Mouse (Mus musculus): ENCODE results near the gene Lhb. TPM values are rescaled to one million over a fixed set of nuclear protein-coding genes. Genes with fewer than 3 reads are reported as not detected.
"Not testable (repeated sequence)": the region's sequence is repeated elsewhere in the genome, so short reads cannot be mapped to it uniquely, and the experiment has no call there.

The Lhb gene
- polyA plus RNA-seq (2016; fragmentation: Nextera tagmentation; extraction: Ambion mirVana) = not detected in 2 replicates

DNA sequence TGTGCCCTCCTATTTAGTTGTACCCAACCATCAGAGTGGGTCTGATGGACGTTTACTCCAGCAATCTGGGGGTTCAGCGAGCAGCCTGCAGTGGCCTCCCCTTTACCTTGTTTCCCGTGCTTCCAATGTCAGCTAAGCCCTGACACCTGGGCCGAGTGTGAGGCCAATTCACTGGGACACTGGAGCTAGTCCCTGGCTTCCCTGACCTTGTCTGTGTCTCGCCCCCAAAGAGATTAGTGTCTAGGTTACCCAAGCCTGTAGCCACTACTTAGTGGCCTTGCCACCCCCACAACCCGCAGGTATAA is at the start of gene Lhb:
TSS of gene Lhb (plus strand) at position 206 of the 305 bp plus-strand sequence.
- 62% methylated on average over 6 of the region's 6 CpGs for WGBS
- Histone ChIP-seq H3K27me3 (ENCODE audit: insufficient read depth, poor library complexity, severe bottlenecking) (peaks cover 67% of the 10 kb centered on the region), H3K4me3 (peak within 1 kb of the TSS; percentile 25), H3K27ac (peak within 1 kb of the TSS; percentile 37; the same call in 1 of the 2 replicates), H3K4me1 (peaks cover 28% of the 10 kb centered on the region), H3K9me3 (no peaks in the 10 kb centered on the region), H3K36me3 (peaks cover 51% of the 10 kb centered on the region)
- no peak for DNase-seq (ENCODE audit: low spot score)

DNA sequence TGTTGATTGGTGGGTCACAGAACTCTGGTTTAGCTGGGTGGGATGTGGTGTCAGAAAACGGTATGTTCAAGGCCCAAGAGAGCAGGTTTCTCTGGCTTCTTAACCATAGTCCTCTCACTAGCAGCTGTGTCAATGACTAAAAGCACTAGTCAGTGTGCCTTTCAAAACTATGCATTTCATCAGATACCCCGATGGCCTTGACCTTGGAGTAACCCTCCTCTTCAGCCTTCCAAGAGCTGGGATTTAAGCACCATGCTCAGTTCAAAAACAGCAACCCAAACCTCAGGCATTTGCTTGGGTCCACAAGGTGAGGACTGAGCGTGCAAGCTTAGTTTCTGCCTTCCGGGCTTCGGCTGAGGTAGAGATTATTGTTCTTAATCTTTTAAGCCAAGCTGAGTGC is 48.2 kb upstream of the Lhb start:
- WGBS = 79% methylated on average over 5 of the region's 5 CpGs
- DNase-seq (ENCODE audit: low spot score) = no peak
- no peaks in the 10 kb centered on the region for H3K9me3 ChIP-seq
- peaks cover 31% of the 10 kb centered on the region for H3K4me1 ChIP-seq
- no peak overlapping the region for H3K4me3 ChIP-seq
- peaks cover 26% of the 10 kb centered on the region for H3K27me3 ChIP-seq (ENCODE audit: insufficient read depth, poor library complexity, severe bottlenecking)
- H3K36me3 ChIP-seq = peaks cover 53% of the 10 kb centered on the region
- H3K27ac ChIP-seq = no peak overlapping the region

DNA sequence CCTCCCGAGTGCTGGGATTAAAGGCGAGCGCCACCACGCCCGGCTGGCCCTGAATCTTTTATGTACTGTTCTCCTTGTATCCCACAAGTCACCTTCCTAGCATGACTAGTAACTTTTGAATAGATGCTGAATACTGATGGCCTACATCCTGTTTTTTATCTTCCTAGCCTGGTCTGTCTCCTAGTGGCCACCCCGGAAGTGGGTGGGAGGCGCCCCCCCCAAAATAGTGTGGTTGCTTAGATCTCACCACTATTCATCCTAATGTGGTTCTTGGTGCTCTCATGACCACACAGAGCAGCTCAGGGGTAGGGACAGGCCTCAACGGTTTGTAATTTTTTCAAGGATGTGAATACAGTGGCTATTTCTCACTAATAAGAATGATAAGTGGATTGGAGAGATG is 46.0 kb upstream of the Lhb start:
- Histone ChIP-seq H3K9me3 (no peaks in the 10 kb centered on the region), H3K27me3 (ENCODE audit: insufficient read depth, poor library complexity, severe bottlenecking) (peaks cover 8% of the 10 kb centered on the region; the same call in 1 of the 2 replicates), H3K4me3 (no peak overlapping the region), H3K4me1 (peaks cover 21% of the 10 kb centered on the region), H3K27ac (no peak overlapping the region), H3K36me3 (peaks cover 74% of the 10 kb centered on the region)
- 89% methylated on average over 8 of the region's 8 CpGs for WGBS
- DNase-seq (ENCODE audit: low spot score) = no peak

DNA sequence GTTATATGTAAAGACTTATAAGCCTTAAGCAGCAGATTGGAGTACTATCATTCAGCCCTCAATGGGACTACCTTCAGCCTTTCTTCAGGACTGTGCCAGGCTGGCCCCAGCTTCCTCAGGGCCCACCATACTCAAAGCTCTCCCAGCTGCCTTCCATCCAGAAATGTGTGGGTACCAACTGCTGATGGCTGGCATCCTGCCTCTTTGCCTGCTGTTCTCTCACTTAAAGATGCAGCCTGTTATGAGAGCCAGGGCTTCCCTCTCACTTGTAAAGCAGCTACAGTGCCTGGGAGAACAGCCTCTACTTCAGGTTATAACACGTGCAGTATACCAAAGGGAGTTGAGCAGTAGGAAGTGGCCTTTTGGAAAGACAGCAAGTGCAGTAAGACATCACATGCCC is 44.6 kb upstream of the Lhb start:
- Histone ChIP-seq H3K36me3 (peaks cover 88% of the 10 kb centered on the region), H3K27ac (no peak overlapping the region), H3K4me3 (no peak overlapping the region), H3K9me3 (no peaks in the 10 kb centered on the region), H3K4me1 (peaks cover 6% of the 10 kb centered on the region), H3K27me3 (ENCODE audit: insufficient read depth, poor library complexity, severe bottlenecking) (no peaks in the 10 kb centered on the region)
- DNase-seq (ENCODE audit: low spot score) = no peak
- WGBS = 97% methylated on average over 1 of the region's 1 CpGs

DNA sequence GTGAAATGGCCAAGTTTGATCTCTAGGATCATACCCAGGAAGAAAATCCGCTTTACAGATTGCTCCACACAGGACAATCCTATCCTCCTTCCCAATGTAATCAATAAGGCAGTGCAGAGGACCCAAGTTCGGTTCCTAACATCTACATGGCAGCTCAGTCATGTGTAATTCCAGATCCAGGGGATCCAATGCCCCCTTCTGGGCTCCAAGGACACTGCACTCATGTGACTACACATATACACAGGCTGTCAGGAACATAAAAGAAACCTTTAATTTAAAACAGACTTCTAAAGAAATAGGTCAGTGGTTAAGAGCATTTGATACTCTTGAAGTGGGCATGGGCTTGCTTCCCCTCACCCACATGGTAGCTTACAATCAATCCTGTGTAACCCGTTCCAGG is 34.5 kb upstream of the Lhb start:
- no peak for DNase-seq (ENCODE audit: low spot score)

DNA sequence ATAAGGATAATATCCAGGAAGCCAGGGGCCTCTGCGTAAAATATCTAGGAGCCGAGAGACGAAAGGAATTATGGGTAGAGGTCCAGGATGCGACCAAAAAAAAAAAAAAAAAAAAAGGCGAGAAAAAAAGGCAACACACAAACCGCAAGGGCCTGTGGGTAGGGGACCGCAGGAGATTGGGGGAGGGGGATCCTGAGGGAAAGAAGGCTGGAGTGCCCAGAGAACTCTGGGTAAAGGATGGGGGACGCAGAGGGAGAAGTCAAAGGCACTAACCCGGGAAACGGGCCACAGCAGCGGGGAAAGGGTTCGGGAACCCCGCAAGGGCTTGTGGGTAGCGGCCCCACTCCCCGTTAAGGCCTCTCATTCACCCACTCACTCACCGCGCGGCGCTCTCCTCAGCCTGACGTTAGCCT is 25.5 kb upstream of the Lhb start:
- no peaks in the 10 kb centered on the region for H3K27me3 ChIP-seq (ENCODE audit: insufficient read depth, poor library complexity, severe bottlenecking)
- H3K4me3 ChIP-seq = peak overlapping the region; percentile 89
- under 1% methylated on average over 19 of the region's 20 CpGs for WGBS
- DNase-seq (ENCODE audit: low spot score) = no peak
- H3K36me3 ChIP-seq = peaks cover 42% of the 10 kb centered on the region
- no peaks in the 10 kb centered on the region for H3K9me3 ChIP-seq
- peaks cover 17% of the 10 kb centered on the region for H3K4me1 ChIP-seq
- H3K27ac ChIP-seq = peak overlapping the region; percentile 99

More for the DNA sequence above, 34.5 kb upstream of the Lhb start:
- Histone ChIP-seq H3K9me3 (no peaks in the 10 kb centered on the region), H3K4me1 (no peaks in the 10 kb centered on the region), H3K4me3 (no peak overlapping the region), H3K27ac (no peak overlapping the region), H3K36me3 (peaks cover 99% of the 10 kb centered on the region), H3K27me3 (ENCODE audit: insufficient read depth, poor library complexity, severe bottlenecking) (no peaks in the 10 kb centered on the region)
- WGBS = 97% methylated on average over 3 of the region's 3 CpGs

DNA sequence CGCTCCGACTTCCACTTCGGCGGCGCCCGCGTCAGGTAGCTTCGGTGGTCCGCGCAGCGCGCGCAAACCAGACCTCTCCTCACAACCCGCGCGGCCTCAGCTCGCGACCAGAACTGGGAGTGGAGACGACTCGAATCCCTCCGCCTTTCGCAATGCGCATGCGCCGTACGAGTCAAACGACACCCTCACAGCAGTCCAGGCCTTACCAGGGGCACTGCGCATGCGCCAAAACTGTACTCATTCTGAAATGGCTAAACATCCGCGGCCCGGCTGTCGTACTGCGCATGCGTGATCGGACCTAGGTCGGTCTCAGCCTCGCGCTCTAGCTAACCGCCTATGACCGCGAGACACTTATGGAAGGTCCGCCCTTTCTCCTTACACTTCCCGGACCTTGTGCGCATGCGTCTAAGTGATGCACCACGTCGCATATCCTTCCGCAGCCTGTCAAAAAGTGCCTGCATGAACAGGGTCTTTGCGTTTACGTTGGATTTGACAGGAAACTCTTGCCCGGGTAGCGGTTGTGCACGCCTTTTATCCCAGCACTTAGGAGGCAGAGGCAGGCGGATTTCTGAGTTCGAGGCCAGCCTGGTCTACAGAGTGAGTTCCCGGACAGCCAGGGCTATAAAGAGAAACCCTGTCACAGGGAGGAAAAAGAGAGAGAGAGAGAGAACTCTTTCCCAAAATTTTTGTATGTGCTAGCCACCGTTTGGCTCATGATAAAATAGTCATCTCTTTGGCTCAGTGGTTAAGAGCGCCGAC is 24.9 kb upstream of the Lhb start, which contains the start of gene Snrnp70:
TSS of gene Snrnp70 (minus strand) at position 165 of the 759 bp plus-strand sequence.
- 1% methylated on average over 60 of the region's 60 CpGs for WGBS
- H3K4me3 ChIP-seq = peak within 1 kb of the TSS; percentile 89

DNA sequence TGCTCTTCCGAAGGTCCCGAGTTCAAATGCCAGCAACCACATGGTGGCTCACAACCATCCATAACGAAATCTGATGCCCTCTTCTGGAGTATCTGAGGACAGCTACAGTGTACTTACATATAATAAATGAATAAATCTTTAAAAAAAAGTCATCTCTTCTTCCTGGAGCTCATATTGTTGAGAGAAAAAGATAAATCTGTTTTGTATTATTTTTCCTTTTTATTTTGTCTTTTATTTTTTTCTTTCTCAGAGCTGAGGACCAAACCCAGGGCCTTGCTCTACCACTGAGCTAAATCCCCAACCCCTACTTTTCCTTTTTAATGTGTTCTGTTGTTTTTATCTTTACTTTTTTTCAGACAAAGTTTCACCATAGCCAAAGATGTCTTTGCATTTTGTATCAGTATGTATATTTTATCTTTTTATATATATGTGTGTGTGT is 24.3 kb upstream of the Lhb start:
- not testable (repeated sequence) for H3K27me3 ChIP-seq (ENCODE audit: insufficient read depth, poor library complexity, severe bottlenecking); H3K9me3 ChIP-seq; DNase-seq (ENCODE audit: low spot score)
- 8% methylated on average over 3 of the region's 3 CpGs for WGBS
- Histone ChIP-seq H3K36me3 (peaks cover 32% of the 10 kb centered on the region), H3K27ac (peak overlapping the region; percentile 99; the same call in 1 of the 2 replicates), H3K4me3 (peak overlapping the region; percentile 89), H3K4me1 (peaks cover 17% of the 10 kb centered on the region)

More for the DNA sequence above, 24.9 kb upstream of the Lhb start, which contains the start of gene Snrnp70:
- Histone ChIP-seq H3K27ac (peak within 1 kb of the TSS; percentile 99), H3K4me1 (peaks cover 17% of the 10 kb centered on the region), H3K9me3 (no peaks in the 10 kb centered on the region), H3K27me3 (ENCODE audit: insufficient read depth, poor library complexity, severe bottlenecking) (no peaks in the 10 kb centered on the region), H3K36me3 (peaks cover 36% of the 10 kb centered on the region)
- peak; percentile 100 for DNase-seq (ENCODE audit: low spot score)

DNA sequence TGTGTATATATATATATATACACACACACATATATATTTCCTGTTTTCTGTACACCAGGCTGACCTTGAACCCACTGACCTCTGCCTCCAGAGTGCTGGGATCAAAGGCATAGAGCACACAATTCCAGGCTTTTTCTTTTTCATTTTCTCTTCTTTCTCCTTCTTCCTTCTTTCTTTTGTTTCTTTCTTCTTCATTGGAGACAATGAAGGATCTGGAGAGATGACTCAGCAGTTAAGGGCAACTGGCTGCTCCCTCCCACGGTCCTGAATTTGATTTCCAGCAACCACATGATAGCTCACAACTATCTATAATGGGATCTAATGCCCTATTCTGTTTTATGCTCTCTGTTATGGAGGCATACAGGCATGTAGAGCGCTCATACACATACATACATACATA is 23.8 kb upstream of the Lhb start:
- DNase-seq (ENCODE audit: low spot score) = no peak
- H3K4me3 ChIP-seq = no peak overlapping the region
- no peaks in the 10 kb centered on the region for H3K9me3 ChIP-seq
- 79% methylated on average over 2 of the region's 2 CpGs for WGBS
- no peaks in the 10 kb centered on the region for H3K27me3 ChIP-seq (ENCODE audit: insufficient read depth, poor library complexity, severe bottlenecking)
- peaks cover 17% of the 10 kb centered on the region for H3K4me1 ChIP-seq
- H3K27ac ChIP-seq = no peak overlapping the region
- peaks cover 27% of the 10 kb centered on the region for H3K36me3 ChIP-seq

DNA sequence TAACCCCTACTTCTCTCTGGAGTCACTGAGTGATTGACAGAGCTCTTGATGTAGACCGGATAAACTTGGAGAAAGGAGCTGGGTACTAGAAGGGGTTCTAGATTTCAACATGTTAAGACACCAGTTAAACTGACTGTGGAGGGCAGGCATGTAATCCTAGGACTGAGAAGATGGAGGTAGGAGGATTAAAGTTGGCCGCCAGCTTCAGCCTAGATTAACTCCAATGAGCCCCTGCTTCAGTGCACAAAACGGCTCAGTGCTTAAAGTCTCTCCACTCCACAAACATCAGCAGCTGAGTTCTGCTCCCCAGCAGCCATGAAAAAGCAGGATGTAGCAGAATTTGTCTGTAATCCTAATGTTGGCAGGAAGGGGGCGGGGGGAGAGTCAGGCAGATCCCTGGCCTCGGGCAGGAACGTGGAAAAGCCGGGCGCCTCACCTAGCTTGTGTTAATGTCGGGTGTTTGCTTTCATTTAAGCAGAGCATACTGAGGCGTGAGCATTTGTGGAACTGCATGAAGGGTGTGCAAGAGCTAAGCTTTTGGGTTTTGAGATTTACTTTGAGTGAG is 19.0 kb upstream of the Lhb start:
- DNase-seq (ENCODE audit: low spot score) = no peak
- Histone ChIP-seq H3K27ac (no peak overlapping the region), H3K9me3 (no peaks in the 10 kb centered on the region), H3K4me3 (no peak overlapping the region), H3K27me3 (ENCODE audit: insufficient read depth, poor library complexity, severe bottlenecking) (peaks cover 17% of the 10 kb centered on the region), H3K36me3 (no peaks in the 10 kb centered on the region), H3K4me1 (peaks cover 14% of the 10 kb centered on the region)
- 77% methylated on average over 10 of the region's 10 CpGs for WGBS

DNA sequence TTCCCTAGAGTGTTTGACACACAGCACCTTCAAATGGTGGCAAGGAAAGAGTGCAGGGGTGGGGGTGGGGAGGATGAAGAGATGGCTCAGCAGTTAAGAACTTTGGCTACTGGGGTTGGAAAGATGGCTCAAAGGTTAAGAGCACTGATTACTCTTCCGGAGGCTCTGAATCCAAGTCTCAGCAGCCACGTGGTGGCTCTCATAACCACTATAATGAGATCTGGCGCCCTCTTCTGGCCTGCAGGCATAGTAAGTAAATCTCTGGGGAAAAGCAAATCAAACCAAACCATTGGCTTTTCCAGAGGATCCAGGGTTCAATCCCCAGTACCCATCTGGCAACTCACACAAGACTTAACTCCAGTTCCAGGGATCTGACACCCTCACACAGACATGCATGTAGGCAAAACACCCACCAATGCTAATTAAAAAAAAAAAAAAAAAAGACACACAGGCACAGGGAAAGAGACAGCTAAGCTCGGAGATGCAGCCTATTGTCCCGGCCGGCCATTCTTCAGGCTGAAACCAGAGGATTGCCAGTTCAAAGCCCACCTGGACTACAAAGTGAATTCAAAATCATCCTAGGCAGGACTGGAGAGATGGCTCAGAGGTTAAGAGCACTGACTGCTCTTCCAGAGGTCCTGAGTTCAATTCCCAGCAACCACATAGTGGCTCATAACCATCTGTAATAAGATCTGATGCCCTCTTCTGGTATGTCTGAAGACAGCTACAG is 16.9 kb upstream of the Lhb start:
- Histone ChIP-seq H3K36me3 (no peaks in the 10 kb centered on the region), H3K27ac (no peak overlapping the region)
- 45% methylated on average over 6 of the region's 6 CpGs for WGBS

DNA sequence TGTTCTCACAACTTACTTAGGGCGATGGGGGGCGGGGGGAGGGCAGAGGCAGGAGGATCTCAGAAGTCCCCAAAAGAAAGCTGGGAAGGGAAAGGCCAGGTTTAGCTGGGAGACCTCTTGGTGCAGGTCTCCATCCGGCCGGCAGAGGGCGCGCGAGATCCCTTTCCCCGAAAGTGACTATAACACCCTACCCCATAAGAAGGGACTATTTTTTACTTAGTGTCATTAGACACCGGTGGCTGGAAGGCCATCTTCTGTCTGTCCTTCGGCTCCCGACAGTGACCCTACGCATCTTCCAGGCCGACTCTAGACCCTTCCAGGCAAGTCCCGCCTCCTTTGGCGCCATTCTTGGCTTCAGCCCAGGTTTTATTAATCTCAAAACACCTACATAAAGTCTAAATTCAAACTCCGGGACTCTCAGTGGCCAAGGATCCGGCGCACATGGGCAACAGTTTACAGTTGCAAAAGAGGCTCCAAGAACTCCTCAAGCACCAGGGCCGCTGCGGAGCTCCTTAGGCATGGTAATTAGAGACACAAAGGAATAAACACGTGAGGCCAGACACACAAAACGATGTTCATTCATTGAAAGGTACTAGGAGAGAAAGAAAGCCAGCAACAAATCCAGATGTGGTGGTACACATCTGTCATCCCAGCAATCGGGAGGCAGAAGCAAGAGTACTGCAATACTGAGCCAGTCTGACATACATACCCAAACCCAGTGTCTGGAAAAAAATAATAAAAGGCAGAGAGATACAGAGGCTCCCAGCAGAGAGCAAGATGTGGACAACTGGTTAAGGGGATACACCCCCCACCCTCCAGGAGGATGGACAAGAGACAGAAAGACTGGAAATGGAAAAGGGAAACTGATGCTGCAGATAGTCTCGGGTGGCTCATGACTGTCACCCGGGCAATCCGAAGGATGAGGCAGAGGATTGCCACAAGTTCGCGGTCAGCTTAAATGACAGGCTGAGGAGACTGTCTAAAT is 15.2 kb upstream of the Lhb start, which contains the start of gene Kcna7:
TSS of gene Kcna7 (plus strand) at position 563 of the 985 bp plus-strand sequence.
- no peak for DNase-seq (ENCODE audit: low spot score)
- WGBS = 14% methylated on average over 28 of the region's 28 CpGs
- no peaks in the 10 kb centered on the region for H3K9me3 ChIP-seq
- peaks cover 55% of the 10 kb centered on the region for H3K27me3 ChIP-seq (ENCODE audit: insufficient read depth, poor library complexity, severe bottlenecking)
- H3K4me3 ChIP-seq = peak within 1 kb of the TSS; percentile 63
- no peaks in the 10 kb centered on the region for H3K36me3 ChIP-seq
- peaks cover 17% of the 10 kb centered on the region for H3K4me1 ChIP-seq
- peak within 1 kb of the TSS; percentile 81 for H3K27ac ChIP-seq

More for the DNA sequence above, 16.9 kb upstream of the Lhb start:
- Histone ChIP-seq H3K9me3 (no peaks in the 10 kb centered on the region), H3K27me3 (ENCODE audit: insufficient read depth, poor library complexity, severe bottlenecking) (peaks cover 38% of the 10 kb centered on the region), H3K4me3 (no peak overlapping the region), H3K4me1 (peaks cover 17% of the 10 kb centered on the region)
- DNase-seq (ENCODE audit: low spot score) = no peak
